Mouse (Mus musculus) adrenal gland (tissue): ENCODE measurements around the gene Ripk3.
"Not testable (repeated sequence)": the region's sequence is repeated elsewhere in the genome, so short reads cannot be mapped to it uniquely, and the experiment has no call there.

Experiments used
- intact Hi-C: fragments of 180-260 bp; cut with DNase I; formaldehyde crosslinking; loops from one replicate; pipeline ENCODE4 v1.15.1; 2025

Gene Ripk3

DNA sequence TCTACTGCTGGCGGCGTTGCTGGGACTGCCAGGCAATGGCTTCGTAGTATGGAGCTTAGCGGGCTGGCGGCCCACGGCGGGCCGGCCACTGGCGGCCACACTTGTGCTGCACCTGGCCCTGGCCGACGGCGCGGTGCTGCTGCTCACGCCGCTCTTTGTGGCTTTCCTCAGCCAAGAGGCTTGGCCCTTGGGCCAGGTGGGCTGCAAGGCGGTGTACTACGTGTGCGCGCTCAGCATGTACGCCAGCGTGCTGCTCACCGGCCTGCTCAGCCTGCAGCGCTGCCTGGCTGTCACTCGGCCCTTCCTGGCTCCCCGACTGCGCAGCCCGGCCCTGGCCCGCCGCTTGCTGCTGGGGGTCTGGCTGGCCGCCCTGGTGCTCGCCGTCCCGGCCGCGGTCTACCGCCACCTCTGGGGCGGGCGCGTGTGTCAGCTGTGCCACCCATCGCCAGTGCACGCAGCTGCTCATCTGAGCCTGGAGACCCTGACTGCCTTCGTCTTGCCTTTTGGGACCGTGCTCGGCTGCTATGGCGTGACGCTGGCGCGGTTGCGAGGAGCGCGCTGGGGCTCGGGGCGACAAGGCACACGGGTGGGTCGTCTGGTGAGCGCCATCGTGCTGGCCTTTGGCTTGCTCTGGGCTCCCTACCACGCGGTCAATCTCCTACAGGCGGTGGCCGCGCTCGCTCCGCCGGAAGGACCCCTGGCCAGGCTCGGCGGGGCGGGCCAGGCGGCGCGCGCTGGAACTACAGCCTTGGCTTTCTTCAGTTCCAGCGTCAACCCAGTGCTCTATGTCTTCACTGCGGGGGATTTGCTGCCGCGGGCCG, 26.5 kb downstream of the Ripk3 start:
- intact Hi-C loops, result no loop called here

DNA sequence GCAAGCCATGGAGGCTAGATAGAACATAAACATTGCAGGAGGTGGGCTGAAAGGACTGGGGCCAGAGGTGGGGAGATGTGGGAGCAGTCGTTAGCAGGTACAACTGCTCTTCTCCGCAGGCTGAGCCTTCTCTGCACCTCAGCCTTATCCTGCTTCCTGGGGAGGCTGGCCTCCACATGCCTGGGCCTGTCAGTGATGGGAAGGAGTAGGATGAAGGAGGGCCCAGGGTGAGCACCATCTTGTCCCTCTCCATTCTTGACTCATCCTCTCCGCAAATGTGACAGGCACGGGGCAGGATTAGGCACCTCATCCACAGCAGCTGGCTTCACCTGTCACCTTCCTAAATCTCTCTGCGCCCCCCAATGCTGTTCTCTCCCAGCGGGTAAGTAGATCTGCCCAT, 27.5 kb downstream of the Ripk3 start, which contains the start of gene Ltb4r2:
TSS of gene Ltb4r2 (plus strand) at position 266 of the 400 bp plus-strand sequence.
- intact Hi-C loops, result no loop called here

DNA sequence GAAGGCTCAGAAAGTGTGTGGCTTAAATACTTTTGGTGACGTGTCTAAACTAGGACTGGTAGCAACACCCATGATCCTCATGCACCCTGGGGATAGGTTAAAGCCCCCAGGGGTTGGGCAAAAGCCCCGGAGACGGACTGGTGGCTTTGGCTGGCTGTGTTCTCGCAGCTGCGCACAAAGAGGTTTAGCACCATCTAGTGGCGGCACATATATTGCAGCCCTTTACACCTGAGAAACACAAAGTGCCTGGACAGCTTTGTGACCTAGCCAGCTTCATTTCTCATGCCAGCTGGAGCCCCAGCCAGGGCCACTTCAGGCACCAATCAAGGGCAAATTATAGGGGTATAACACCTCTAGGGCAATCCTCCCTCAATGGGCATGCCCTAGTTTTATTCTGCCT, 28.5 kb downstream of the Ripk3 start:
- intact Hi-C loops, result not testable (repeated sequence)

DNA sequence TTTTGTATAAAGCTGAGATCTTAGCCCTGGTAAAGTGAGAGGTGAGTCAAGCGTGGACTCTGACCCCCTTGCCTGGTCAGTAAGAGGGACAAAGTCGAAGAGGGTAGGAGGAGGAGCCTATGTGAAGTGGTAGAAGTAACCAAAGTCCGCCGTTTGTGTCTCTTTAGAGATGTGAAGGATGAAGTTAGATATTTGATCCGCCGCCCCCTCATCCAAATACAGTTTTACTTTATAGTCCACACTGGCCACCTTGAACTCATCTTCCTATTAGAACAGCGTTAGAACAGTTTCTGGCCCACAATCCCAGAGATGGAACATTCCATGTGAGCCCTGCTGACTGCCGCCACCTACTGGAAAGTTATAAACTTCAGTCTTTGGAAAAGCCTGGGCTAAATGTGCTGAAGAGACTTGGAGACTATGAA, 30.3 kb downstream of the Ripk3 start, which contains the start of gene Cideb:
TSS of gene Cideb (minus strand) at position 96 of the 422 bp plus-strand sequence.
- intact Hi-C loops, result loop anchor here (5.0 kb wide), 1 partner anchor 131 kb away; no protein-coding TSS in a partner anchor

DNA sequence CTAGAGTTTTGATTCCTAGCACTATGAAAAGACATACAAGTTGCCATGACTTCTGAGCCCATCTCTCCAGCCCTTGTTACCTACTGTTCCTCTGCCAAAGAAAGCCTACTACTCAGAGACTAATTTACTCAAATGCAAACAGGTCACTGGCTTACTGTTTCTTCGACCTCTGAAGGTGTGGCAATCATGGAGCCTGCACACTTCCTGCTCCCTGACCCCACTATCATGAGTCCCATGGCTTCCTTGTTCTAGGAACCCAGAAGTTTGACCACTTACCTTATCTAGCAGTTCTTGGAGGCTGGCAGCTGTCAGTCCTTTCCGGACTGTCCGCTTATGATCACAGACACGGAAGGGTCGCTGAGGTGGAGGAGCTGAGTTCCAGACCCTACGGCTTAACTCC, 31.1 kb downstream of the Ripk3 start:
- intact Hi-C loops, result loop anchor here (5.0 kb wide), 1 partner anchor 130 kb away; no protein-coding TSS in a partner anchor

DNA sequence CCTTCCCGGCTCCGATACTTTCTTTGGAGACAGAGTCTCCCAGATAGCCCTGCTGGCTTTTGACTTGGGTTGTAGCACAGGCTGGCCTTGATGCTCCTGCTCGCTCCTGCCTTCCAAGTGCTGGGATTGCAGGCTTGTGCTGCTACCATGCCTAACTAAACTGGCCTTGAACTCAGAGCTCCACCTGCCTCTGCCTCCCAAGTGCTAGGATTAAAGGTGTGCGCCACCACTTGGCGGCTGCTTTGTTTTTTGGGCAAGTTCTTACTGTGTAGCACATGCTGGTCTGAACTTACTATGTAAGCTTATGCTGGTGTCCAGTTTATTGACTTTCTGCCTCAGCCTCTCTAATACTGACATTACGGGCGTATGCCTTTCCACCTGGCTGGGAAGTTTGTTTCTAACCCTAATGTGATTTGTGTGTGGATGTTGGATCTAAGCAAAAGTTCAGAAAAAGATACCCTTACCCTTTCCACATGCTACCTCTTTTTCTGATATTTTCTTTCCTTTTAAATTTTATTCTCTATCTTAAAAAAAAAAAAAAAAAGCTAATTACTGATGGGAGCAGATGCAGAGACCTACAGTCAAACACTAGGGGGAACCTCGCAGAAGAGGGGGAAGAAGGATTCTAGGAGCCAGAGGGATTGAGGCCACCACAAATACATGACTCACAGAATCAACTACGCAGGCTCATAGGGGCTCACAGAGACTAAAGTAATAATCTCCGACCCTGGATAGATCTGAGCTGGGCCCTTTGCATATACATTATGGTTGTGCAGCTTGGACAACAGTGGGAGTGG, 41.4 kb downstream of the Ripk3 start:
- intact Hi-C loops, result no loop called here

DNA sequence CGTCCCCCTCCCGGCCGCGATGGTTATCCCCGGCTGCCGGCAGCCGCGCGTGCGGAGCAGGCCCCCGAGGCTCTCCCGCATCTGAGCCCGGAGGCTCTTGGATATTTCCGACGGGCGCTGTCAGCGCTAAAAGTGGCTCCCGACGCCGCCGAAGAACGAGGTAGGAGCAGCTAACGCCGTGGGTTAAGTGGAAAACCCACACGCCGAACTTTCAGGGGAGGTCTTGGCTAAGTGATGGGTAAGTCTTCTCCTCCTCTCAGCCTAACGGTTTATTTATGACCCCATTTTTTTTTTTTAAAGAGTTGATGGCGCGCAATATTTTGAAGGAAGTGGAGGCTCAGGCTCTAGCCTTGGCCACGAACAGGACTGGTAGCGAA, 42.8 kb downstream of the Ripk3 start:
- intact Hi-C loops, result loop anchor here (2.0 kb wide), 1 partner anchor 111 kb away; the partner anchor contains the start of gene Ipo4

DNA sequence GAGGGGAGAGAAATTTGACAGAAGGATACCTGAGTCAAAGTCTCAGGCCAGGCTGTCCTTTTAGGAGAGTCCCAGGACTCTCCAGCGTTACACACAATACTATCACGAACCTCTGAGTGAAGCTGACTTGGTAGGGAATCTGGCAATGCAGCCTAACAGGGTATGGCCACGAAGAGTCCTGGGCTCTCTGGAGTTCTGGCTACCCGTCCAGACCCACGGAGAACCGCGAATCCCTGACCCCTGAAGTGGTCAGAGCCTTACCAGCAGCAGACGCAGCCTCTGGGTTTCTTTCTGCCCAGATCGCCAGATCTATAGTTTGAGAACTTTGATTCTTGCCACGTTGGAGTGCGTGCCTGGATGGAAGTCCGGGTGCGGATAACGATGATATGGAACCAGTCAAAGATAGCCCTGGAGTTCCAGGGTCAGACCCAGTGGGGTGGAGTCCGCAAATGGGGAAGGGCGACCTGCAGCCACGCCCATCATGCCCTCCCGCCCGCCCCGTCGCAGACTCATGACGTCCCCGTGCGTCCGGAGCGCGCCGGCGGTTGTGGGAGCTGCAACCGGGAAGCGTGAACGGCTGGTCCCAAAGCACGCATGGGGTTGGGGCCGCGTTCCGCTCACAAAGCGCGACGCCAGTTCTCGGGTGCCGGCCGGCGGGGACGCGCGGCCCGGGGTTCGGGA, 43.3 kb downstream of the Ripk3 start, which contains the start of the genes Dhrs1 and Nop9:
TSS of gene Dhrs1 (minus strand) at position 511 of the 681 bp plus-strand sequence.
TSS of gene Nop9 (plus strand) at position 514 of the 681 bp plus-strand sequence.
- intact Hi-C loops, result loop anchor here (2.0 kb wide), 1 partner anchor 111 kb away; the partner anchor contains the start of gene Ipo4

DNA sequence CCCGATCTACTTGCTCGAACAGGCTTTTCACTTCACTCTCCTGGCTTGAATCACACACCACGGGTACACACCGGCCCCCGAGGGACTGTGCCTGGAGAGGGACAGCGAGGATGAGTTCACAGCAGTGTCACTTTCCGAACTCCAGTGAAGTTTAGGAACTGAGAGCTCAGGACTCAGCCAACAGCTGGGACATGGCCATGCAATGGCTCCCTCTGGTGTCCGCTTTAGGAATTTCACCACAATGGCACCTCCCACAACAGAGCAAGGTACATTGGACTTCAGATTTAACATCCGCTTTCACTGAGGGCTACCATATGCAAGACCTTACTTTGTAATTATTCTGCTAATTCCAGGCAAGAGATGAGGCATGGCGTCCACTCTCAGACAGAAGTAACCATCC, 45.0 kb downstream of the Ripk3 start:
- intact Hi-C loops, result loop anchor here (2.0 kb wide), 2 partner anchors 59 to 109 kb away; partner anchors contain the start of gene Ipo4

DNA sequence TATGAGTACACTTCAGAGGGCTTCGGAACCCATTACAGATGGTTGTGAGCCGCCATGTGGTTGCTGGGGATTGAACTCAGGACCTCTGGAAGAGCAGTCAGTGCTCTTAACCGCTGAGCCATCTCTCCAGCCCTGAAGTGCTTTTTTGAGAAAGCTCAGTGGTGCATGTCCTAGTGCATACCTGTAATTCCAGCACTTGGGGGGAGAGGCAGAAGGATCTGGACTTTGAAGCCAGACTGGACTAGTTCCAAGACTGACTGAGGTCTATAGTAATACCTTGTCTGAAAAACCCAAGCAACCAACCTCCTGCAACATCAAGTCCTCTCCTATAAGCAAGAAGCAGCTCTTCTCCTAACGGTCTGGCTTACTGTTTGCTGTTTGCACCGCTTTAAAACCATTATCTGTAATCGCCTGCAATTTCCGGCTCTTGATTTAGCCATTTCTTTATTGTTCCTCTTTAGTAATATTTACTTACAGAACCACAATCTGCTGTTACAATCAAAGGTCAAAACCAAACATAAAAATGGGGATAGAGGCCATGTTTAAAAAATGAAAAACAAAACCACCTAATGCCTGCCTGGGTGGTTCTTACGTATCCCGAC, 51.5 kb downstream of the Ripk3 start:
- intact Hi-C loops, result no loop called here

DNA sequence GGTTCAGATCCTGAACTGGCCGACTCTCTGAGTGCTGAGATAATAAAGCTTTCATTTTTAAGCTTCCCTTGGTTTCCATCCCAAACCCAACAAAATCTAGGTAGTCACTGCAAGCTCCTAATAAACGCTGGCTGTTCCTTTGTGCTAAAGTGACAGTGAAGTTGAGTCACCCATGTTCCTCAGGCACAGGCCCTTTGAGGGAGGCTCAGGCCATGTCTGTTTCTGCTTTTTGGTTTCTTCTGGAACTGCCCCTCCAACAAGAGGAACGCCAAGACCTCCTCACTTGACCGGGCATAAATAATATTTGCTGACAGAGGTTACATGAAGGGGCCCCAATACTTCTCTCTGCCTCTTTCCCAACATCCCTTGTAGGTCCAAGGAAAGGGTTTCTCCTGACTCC, 52.9 kb downstream of the Ripk3 start:
- intact Hi-C loops, result no loop called here

DNA sequence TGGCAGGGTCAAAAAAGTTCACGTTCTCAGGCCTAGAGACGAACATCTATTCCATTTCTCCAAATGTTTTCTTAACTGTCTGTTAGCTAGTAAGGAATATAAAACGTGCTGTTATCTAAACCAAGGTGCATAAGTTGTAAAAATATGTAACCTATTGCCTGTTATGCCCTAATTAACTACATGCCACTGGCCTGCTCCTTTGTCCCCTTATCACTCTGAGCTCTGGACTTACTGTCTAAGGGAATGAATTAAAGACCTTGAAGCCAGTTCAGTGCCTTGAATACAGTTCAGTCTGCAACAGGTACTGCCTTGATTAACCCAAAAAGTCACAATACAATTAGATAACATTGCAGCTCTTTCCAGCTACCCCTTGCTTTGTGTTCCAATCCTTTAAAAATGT, 53.3 kb downstream of the Ripk3 start:
- intact Hi-C loops, result no loop called here
